Mouse (Mus musculus) heart, adult 2 months (tissue): ENCODE results near the gene Src.

Experiments used
- CTCF ChIP-seq: fragments of 200-600 bp; IDR thresholded peaks from 2 replicates; pipeline ENCODE4 v1.8.1; 2022; ENCODE audit warnings: antibody characterized with exemption, mild to moderate bottlenecking, moderate library complexity
- EP300 ChIP-seq: fragments of 200-500 bp; IDR thresholded peaks from 2 replicates; pipeline ENCODE4 v1.6.1; 2011; ENCODE audit warnings: low read depth, low read length, control low read depth; ENCODE audit not compliant: insufficient read depth

- TF ChIP-seq CTCF, result no peak
- TF ChIP-seq EP300, result no peak
These were observed 44.6 kb upstream of the Src start for GRCm38 (mm10) chr2:157373681-157374080.
